Mouse (Mus musculus) NIH3T3 (cell line): ENCODE data around the gene Gm5475.
"Not testable (repeated sequence)": the region's sequence is repeated elsewhere in the genome, so short reads cannot be mapped to it uniquely, and the experiment has no call there.

Experiments used
- DNase-seq: peaks from one replicate; pipeline ENCODE4 v3.0.0-alpha.2; 2012; ENCODE audit warnings: low read depth

The Gm5475 gene

DNA sequence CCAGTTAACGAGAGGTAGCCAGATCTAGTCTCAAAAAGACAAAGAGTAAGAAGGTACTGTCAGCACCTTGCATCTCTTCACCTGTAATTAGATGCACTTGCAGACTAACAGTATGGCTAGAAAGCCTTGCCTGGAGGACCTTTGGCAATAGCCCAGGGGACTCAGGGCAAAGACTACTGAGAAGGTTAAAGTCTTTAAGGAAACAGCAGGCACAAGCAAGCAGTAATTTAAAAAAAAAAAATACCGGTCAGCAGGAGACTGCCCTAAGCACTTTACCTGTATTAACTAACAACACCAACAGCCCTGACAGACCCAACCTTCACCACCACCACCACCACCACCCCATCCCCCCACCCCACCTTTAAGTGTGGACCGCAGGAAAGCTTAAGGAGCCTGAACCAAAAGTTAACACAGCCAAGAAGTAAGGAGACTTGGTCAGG is at the start of gene Gm5475:
Gene Gm5475 (plus strand): TSS at position 390 of the 440 bp plus-strand sequence.
- DNase-seq, result not testable (repeated sequence)

DNA sequence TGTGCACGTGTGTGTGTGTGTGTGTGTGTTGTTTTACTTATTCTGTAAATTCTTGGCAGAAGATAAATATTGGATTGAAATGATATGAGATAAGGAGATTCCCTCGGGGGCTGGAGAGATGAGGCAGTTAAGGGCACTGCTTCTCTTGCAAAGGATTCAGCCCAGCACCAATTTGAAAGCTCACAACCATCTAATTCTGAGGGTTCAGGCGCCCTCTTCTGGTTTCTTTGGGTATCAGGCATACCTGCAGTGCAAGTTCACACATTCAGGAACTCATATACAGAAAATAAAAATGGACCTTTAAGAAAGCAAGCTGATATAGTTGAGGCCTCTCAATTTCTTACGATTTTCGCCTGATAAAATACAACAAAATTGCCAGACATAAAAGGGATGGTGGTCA is 46.9 kb upstream of the Gm5475 start:
- peak; percentile 86 for DNase-seq

DNA sequence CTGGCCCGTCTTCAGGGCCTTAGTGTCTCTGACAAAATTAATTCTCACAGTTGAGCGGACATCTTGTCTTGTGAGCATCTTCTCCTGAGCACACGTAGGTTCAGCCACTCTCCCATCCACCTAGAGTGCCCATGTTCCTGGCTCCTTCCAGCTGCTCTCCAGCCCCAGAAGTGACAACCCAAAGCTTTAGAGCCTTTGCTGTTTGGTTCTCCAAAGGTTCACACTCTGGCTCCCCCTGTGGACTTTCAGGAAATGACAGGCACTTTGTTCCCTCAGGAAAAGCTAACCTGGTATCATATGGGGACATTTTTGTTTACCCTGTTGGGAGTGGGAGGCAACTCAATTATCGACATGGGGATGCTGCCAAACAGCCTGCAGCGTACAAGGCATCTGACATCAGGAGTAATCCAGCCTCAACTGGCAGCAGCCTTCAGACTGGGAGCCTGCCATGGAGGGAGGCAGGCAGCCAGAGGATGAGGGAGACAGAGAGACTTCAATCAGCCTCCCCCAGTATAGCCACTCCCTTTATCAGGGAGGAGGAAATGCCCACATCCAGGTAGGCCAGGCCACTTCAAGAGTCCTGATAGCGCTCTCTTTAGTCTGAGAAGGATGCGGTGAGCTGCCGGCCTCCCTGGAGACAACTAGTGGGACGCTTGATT is 44.0 kb upstream of the Gm5475 start:
- DNase-seq, result not testable (repeated sequence)

DNA sequence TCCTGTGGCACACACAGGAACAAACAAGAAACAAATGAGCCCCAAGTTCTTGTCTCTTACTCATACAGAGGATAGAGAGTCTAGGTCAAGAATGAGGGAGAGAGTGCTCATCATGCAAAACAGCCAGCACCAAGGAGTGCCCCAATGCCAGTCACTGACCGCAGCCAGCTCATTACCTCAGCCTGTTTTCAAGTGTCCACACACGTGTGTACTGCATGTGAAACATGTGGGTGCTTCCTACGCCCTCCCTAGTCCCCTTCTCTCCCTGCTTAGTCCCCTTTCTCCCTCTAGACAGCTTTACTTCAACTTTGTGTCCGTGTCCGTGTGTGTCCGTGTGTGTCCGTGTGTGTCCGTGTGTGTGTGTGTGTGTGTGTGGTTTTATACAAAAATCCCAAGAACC is 42.3 kb upstream of the Gm5475 start:
- no peak for DNase-seq

DNA sequence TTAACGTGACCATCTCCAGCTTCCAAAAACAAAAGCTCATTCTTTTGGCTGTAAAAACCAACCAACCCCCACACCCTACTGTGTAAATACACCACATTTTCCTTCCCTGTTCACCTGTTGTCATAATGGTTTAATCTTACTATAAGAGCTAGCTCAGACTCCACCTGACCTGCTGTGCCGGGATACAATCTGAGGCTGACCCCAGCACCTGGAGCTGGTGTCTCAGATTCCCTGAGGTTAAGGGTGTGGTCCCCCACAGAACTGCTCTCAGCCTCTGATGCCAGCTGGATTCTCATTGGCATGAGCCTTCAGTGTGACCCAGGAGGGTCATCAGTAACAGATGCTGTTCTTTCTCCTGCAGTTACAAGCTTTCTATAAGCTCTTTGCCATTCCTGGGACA is 41.8 kb upstream of the Gm5475 start:
- DNase-seq, result no peak

DNA sequence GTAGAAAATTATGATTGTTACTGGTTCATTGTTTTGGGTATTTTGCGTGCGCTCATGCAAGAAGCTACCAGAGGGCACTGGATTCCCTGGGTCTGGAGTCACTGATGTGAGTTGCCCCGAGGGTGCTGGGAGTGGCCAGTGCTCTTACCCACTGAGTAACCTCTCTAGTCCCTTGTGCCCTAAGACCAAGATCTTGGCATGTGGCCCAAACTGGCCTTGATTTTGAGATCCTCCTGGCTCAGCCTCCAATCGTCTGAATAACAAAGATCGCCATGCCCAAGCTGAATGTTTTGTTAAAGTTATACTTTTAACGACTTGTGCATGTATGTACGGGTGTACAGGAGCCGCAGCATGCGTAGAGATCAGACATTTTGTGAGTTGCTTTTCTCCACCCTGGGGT is 36.2 kb upstream of the Gm5475 start:
- peak; percentile 13 for DNase-seq

DNA sequence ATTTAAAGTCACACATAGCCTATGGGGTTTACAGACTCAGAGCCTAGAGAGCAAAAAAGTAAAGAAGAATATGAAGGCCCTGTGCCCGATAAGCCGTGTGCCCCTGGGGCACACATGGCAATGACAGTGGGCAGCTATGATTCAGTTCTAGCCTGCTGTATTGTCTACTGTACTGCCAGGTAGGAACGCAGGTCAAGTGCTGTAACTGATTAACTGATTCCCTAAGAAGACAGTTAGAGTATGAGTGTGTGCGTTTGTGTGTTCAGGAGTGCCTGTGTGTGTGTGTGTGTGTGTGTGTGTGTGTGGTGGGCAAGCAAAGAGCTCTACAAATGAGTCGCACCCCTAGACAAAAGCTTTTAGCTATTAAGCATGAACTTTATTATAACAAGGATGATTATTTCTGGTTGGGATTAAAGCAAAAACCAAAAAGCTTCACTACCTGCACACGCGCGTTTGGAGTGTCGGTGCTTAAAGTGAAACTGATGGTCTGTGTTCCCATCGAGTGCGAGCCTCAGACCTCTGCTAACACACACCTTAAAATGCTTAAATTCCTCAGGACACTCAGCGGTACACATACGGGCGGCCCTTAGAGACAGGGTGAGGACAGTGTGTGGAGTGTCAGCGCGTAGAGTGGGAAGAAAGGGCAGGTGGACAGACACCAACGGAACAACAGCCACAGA is 34.3 kb upstream of the Gm5475 start:
- DNase-seq, result no peak

DNA sequence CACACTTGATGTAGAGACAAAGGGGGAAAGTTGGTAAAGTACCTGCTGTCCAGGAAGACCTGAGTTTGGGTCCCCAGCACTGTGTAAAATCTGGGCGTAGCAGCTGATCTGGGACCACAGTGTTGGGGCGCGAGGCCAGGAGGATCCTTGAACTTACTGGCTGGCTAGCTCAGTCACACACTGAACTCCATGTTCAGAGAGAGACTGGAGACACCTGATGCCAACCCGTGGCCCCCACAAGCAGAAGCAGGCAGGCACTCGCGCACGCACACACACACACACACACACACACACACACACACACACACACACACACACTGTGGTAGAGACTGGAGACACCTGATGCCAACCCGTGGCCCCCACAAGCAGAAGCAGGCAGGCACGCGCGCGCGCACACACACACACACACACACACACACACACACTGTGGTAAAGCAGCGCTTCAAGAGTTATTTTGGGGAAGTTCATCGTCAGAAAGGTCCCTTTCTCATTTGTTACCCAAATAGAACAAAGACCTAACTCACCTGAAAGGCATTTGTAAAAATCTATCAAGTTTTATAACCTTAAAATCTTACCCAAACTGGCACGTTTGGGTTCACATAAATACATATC is 33.6 kb upstream of the Gm5475 start:
- no peak for DNase-seq

DNA sequence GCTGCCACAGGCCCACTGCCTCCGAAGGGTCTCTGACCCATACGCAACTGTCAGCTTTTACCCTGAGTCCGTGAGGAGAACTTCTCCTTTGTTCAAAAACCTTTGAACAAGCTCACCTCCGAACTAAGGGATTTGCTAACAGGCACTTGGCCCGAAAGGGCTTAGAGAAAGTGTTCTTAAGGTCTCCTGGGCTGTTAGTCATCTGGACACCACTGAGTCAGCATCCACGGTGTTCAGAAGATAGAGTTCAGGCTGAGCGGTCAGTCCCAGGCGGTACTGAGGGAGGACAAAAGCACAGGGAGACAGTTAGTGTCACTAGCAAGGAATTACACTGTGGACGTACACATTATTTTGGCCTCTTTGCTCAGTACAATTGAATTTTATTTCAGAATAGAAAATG is 33.1 kb upstream of the Gm5475 start:
- DNase-seq, result peak; percentile 28

DNA sequence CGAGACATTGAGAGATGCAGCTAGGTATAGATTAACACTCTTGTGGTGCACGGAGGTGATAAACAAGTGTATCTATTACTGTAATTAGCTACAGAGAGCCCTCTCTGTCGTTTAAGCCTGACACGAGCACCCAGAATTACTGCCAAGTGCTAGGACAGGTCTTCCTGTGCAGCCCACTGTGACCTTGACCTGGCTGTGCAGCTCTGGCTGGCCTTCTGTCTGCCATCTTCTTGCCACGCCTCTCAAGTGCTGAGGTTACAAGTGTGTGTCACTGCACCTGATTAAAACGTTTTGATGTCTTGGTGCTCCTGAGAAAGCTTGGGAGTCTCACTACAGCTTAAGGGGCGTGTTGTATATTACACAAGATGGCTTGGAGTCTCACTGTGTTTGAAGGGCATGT is 30.9 kb upstream of the Gm5475 start:
- DNase-seq, result no peak

DNA sequence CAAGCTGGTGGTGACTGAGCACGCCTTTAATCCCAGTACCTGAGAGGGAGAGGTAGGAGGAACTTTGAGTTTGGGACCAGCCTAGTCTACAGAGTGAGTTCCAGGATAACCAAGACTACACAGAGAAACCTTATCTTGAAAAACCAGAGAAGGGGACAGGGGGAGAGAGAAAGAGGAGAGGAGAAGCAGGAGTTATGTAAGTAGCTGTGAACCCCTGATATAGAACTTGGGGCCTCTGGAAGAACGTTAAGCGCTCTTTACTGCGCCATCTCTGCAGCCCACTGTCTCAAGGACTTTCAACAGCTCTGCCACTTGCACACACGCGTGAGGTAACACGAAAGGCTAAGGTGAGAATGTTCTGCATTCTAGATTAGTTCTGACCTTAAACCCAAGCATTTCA is 30.3 kb upstream of the Gm5475 start:
- DNase-seq, result no peak

DNA sequence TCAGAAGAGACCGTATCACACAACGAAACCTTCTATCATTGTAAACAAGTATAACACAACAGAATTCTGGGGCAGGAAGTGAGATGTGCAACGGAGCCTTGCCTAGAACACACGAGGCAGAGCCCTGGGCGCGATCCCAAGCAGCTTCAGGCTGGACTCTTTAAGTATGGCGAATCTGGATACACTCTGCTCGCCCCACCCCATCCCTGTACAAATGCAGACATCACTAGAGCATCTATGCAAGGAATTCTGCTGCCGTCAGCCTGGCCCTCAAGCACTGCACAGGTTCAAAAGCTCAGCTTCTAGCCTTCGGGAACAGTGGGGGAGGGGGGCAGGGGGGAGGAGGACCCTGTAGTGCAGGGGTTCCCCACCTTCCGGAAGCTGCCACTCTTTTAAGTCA is 28.9 kb upstream of the Gm5475 start:
- DNase-seq, result no peak

DNA sequence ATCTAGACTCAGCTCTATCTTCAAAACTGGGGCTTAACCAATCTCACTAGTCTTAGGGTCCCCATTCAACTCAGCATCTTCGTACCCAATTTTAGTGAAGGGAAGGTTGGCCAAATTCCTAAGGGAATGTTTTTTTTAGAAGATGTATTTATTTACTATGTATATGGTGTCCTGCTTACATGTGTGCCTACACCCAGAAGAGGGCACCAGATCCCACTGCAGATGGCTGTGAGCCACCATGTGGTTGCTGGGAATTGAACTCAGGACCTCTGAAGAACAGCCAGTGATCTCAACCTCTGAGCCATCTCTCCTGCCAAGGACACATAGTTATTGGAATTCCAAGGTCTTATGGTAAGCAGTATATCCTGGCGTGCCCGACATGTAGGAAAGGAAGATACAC is 26.4 kb upstream of the Gm5475 start:
- no peak for DNase-seq

DNA sequence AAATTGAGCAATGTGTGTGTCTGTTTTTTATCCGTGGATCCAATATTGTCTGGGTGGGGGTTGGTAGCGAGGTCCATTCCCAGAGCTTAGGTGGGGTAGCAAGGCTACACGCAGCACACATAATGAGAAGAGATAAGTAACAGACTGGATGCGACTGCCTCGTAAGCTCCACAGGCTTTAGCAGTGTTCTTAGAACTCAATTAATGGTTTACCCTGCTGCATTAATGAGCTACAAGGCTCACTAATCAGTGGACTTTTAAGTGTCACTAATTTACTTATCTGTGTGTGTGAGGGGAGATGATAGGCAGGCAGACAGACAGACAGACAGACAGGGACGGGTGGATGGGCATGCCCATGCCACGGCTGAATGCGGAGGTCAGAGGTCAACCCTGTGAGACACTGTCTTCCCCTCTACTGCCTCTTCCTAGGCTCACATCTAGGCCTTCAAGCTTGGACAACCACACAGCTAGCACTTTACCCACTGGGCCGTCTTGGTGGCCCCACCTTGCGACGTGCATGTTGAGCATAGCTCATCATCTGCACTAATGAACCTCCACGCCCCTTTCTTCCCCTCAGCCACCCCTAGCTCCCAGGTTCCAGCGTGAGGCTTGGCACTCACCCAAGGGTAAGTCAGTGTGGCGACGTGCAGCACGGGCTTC is 21.2 kb upstream of the Gm5475 start:
- no peak for DNase-seq

DNA sequence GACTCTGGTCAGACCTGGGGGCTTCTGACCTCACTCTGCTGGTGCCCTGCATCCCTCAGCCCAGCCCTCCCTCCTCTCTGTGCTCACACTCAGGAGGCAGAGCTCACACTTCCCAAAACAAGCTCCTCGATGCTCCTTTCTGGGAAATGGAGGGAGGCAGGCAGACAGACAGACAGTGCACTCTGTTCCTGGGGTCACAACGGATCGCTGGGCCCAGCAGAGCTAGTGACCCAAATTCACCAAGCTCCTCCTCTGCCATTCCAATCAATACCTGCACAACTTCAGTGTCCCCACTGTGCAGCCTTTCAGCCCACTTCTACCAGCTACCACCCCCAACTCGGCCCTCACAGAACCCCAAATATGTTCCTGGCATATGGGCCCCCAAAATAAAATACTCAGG is 20.1 kb upstream of the Gm5475 start:
- no peak for DNase-seq

DNA sequence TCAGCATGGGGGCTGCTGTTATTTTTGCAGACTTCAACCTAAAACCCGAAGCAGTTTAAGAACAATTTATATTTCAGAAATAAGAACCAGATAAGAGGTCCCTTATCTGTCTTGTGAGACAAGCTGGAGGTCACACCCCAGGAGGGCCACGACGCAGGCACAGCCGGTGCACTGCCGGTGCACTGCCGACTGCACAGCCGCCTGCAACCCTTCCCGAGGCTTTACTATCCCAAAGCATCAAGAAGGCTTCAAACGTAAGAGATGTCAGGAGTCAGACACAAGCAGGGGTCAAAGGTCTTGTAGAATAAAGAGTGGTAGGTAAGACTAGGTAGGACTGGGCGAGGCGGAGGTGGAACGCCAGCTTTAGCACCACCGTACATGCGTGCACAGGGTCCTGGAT is 19.6 kb upstream of the Gm5475 start:
- no peak for DNase-seq

DNA sequence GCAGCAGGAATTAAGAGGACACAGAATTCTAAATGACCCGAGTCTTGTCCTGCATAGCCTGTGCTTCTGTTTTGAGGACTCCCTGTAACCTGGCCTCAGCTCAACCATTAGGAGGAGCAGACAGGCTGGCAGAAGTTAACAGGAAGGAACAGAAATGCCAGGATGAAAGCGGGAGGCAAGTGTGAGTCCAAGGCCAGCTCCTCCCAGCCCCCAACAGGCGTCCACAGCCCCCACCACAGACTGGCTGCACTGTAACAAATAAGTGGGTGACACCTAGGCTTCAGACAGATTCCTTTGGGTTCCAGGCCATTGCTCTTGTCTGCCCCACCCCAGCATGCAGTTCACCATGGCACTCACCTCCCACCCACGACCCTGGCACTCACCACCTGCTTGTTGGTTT is 19.1 kb upstream of the Gm5475 start:
- DNase-seq, result no peak

DNA sequence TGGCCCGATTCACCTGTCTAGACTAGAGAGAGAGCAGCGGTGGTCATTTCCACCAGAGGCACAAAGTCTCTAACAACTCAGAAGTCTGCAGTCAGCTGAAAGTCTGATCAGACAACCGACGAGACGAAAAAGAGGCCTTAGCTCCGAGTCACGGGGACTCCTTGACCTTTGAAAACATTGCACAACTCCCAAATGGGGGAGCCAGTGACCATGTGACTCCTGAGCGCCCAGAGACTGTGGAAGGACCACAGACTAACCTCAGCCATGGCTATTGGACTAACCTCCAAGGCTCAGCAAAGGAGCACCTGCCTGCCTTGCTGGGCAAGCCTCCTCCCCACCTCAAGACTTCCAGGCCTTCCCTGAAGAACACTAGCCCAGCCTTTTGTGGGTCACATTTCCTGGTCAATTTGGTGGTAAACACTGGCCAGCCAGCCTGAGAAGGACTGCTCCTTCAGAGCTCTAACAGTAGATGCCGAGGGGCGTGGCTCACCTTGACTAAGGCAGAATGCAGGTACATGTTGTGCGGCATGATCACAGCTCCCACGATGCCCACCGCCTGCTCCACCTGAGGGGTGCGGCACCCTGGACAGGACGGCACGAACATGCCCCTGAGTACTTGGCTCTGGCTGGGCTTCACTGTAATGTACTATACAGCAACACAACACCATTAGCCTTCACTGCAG is 18.5 kb upstream of the Gm5475 start:
- no peak for DNase-seq

DNA sequence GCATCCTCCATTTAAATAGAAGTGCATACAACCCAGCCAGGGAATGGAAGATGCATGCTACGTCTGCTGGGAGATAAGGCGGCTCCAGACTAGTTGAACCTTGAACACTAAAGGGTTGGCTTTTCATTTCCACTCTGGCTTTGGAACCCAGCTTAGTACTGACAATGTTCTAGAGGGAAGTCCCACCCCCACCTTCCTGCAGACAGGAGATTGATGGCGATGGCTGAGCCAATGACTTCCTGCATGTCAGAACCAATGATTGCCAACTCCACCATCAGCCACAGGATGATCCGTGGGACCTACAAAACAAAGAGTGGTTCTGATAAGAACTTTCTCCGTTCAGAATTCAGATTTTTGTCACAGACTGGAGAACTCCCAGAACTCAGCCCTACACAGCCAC is 15.9 kb upstream of the Gm5475 start:
- DNase-seq, result no peak

DNA sequence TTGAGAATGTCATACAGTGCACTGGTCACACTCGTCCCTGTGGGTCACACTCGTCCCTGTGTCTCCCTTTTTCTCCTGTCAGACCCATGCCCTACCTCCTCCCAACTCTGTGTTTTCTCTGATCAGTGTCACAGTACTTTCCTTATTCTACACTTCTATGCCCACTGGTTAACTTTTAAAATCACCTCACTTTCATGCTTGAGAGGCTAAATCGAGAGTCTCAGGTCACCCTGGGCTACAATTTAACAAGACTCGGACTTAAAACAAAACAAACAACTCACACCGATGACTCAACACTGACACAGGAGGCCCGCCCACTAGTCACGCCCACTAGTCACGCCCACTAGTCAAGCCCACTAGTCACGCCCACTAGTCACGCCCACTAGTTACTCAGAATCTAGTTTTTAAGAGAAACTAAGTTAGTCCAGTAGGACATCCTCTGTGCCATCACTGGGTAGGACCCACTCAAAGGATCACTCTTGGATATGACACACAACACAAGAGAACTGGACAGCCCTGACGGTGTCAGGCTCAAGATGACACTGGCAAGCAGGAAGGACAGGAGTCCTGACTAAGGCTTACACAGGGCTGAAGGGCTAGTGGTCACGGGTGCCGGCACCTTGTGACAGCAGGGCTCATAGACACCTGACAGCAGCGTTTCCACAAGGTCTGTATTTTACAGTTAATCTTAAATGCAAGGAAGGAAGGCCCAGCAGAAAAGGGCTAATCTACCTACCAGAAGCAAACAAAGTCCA is 10.9 kb upstream of the Gm5475 start:
- peak; percentile 93 for DNase-seq

DNA sequence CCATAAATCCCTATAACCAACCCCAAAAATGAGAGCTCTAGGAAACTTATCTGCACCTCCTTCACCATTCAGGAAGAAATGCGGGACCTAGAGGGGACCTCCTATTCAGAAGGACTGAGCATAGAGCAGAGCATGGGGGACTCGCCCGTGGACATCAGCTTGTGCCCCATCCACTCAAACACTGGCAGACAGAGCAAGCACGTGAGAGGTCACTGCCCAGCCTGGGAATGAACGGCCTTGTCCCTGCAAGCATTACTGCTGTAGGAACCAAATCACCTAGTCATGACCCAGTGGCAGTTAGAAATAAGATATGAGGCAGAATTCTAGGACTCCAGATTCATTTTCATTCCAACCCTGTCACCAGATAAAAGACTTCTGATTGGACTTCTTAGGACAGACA is 10.2 kb upstream of the Gm5475 start:
- no peak for DNase-seq

DNA sequence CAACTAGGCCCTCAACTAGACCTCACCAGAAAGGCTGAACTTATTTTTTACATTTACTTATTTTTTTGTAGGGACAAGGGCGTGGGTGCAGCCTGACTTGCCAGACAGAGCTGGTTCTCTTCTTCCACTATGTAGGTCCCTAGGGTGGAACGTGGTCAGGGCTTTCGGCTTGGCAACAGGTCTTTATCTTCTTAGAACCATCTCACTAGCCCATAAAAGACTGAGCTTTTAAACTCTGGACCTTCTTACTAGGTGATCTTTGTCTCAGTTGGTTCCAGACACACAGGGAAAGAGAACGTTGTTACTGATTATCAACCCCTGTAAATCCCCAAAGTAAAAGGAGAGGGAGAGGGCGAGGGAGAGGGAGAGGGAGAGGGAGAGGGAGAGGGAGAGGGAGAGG is 8.6 kb upstream of the Gm5475 start:
- DNase-seq, result no peak
